Mouse (Mus musculus) thymus, postnatal 25 days (tissue): Measurements from ENCODE around the gene Tnf.
"Not testable (repeated sequence)": the region's sequence is repeated elsewhere in the genome, so short reads cannot be mapped to it uniquely, and the experiment has no call there.

Experiments used
- DNase-seq: peaks from one replicate; pipeline ENCODE4 v3.0.0; 2022

Gene Tnf

GRCm38 (mm10) chr17:35201787-35202186, at the start of gene Tnf:
Tnf (minus strand) TSS chr17:35202007.
- peak; percentile 79 for DNase-seq

GRCm38 (mm10) chr17:35251162-35251719, 49.4 kb upstream of the Tnf start:
- DNase-seq = no peak

- DNase-seq = no peak
Measured at GRCm38 (mm10) chr17:35250348-35251120, 48.7 kb upstream of the Tnf start.

- DNase-seq = no peak
Measured at GRCm38 (mm10) chr17:35249451-35250197, 47.8 kb upstream of the Tnf start.

GRCm38 (mm10) chr17:35248986-35249385, 47.2 kb upstream of the Tnf start:
- no peak for DNase-seq

- no peak for DNase-seq
Measured at GRCm38 (mm10) chr17:35247144-35247543, 45.3 kb upstream of the Tnf start.

GRCm38 (mm10) chr17:35245731-35246623, 44.2 kb upstream of the Tnf start:
- no peak for DNase-seq

GRCm38 (mm10) chr17:35244999-35245398, 43.2 kb upstream of the Tnf start:
- DNase-seq = no peak

- peak; percentile 47 for DNase-seq
Measured at GRCm38 (mm10) chr17:35243086-35243485, 41.3 kb upstream of the Tnf start.

- DNase-seq = peak; percentile 52
Measured at GRCm38 (mm10) chr17:35242015-35242941, 40.5 kb upstream of the Tnf start.

- peak; percentile 97 for DNase-seq
Measured at GRCm38 (mm10) chr17:35241305-35242014, 39.7 kb upstream of the Tnf start, which contains the start of gene Ddx39b. Ddx39b (plus strand) TSS chr17:35241746.

- DNase-seq = no peak
Measured at GRCm38 (mm10) chr17:35240384-35241304, 38.8 kb upstream of the Tnf start.

GRCm38 (mm10) chr17:35239700-35240099, 37.9 kb upstream of the Tnf start:
- no peak for DNase-seq

GRCm38 (mm10) chr17:35237504-35237903, 35.7 kb upstream of the Tnf start:
- no peak for DNase-seq

- DNase-seq = no peak
Measured at GRCm38 (mm10) chr17:35236996-35237395, 35.2 kb upstream of the Tnf start.

GRCm38 (mm10) chr17:35236390-35236746, 34.6 kb upstream of the Tnf start:
- peak; percentile 100 for DNase-seq

- DNase-seq = peak; percentile 89
Measured at GRCm38 (mm10) chr17:35235614-35236389, 34.0 kb upstream of the Tnf start, which contains the start of gene Nfkbil1. Nfkbil1 (minus strand) TSS chr17:35235792.

- DNase-seq = peak; percentile 61
Measured at GRCm38 (mm10) chr17:35234903-35235302, 33.1 kb upstream of the Tnf start.

GRCm38 (mm10) chr17:35234090-35234489, 32.3 kb upstream of the Tnf start:
- DNase-seq = not testable (repeated sequence)
